Mouse (Mus musculus): ENCODE measurements around the gene Sema5a. TPM values are rescaled to one million over a fixed set of nuclear protein-coding genes. Genes with fewer than 3 reads are reported as not detected.
A peak's percentile ranks its signal among the peaks of the same experiment; 100 is the strongest.
"Not testable (repeated sequence)": the region's sequence is repeated elsewhere in the genome, so short reads cannot be mapped to it uniquely, and the experiment has no call there.

Gene Sema5a
- polyA plus RNA-seq, 1 experiment from 2014 or later = 6.5 TPM

GRCm38 (mm10) chr15:32232666-32233141, 11.9 kb upstream of the Sema5a start:
- ATAC-seq (replicated peaks; ENCODE audit: insufficient number of reproducible peaks, insufficient read depth, low FRiP score, low read depth) = peak; percentile 84
- not testable (repeated sequence) for H3K27me3 ChIP-seq

GRCm38 (mm10) chr15:32233451-32233850, 11.2 kb upstream of the Sema5a start:
- no peaks in the 10 kb centered on the region for H3K36me3 ChIP-seq
- H3K4me2 ChIP-seq = peak overlapping the region; percentile 40; the same call in 1 of the 2 replicates
- H3K27me3 ChIP-seq = no peaks in the 10 kb centered on the region
- H3K9ac ChIP-seq = no peak overlapping the region
- 70% methylated on average over 1 of the region's 1 CpGs for WGBS
- peaks cover 9% of the 10 kb centered on the region for H3K4me1 ChIP-seq (replicated peaks)
- no peaks in the 10 kb centered on the region for H3K9me3 ChIP-seq (replicated peaks)
- H3K27ac ChIP-seq = no peak overlapping the region
- H3K4me3 ChIP-seq = no peak overlapping the region
- no peak for ATAC-seq (replicated peaks; ENCODE audit: insufficient number of reproducible peaks, insufficient read depth, low FRiP score, low read depth)

More at GRCm38 (mm10) chr15:32232666-32233141, 11.9 kb upstream of the Sema5a start:
- H3K36me3 ChIP-seq; H3K27ac ChIP-seq; H3K9me3 ChIP-seq (replicated peaks); H3K4me1 ChIP-seq (replicated peaks); H3K9ac ChIP-seq; H3K4me3 ChIP-seq: not testable (repeated sequence)
- peak overlapping the region; percentile 40 for H3K4me2 ChIP-seq
- 13% methylated on average over 8 of the region's 8 CpGs for WGBS

DNA sequence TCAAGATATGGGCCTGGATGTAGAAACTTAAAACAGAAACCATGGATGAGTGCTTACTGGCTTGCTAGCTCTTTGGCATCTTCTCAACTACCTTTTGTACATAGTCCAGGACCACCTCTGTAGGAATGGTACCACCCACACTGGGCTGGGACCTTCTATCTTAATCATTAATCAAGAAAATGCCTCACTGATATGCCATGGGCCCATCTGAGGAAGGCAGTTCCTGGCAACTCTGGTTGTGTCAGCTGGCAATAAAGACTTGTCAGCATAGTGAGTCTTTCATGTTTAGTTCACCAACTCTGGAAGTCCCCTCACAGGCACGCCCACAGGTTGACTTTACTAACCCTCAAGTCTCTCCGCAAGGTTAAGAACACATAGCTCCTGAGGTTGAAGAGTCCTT, 5.5 kb upstream of the Sema5a start:
- no peaks in the 10 kb centered on the region for H3K27me3 ChIP-seq
- H3K9me3 ChIP-seq (replicated peaks) = no peaks in the 10 kb centered on the region
- 88% methylated on average over 2 of the region's 2 CpGs for WGBS
- H3K36me3 ChIP-seq = peaks cover 7% of the 10 kb centered on the region; the same call in 1 of the 2 replicates
- no peak overlapping the region for H3K4me2 ChIP-seq
- ATAC-seq (replicated peaks; ENCODE audit: insufficient number of reproducible peaks, insufficient read depth, low FRiP score, low read depth) = no peak
- H3K9ac ChIP-seq = no peak overlapping the region
- peaks cover 5% of the 10 kb centered on the region; the same call in 1 of the 2 replicates for H3K4me1 ChIP-seq (replicated peaks)
- no peak overlapping the region for H3K27ac ChIP-seq
- no peak overlapping the region for H3K4me3 ChIP-seq

GRCm38 (mm10) chr15:32240159-32240558, 4.5 kb upstream of the Sema5a start:
- ATAC-seq (replicated peaks; ENCODE audit: insufficient number of reproducible peaks, insufficient read depth, low FRiP score, low read depth) = no peak
- no peaks in the 10 kb centered on the region for H3K9me3 ChIP-seq (replicated peaks)
- no peak overlapping the region for H3K9ac ChIP-seq
- H3K4me3 ChIP-seq = no peak overlapping the region
- no peak overlapping the region for H3K4me2 ChIP-seq
- no peaks in the 10 kb centered on the region for H3K27me3 ChIP-seq
- H3K36me3 ChIP-seq = peaks cover 7% of the 10 kb centered on the region; the same call in 1 of the 2 replicates
- WGBS = 71% methylated on average over 3 of the region's 3 CpGs
- H3K4me1 ChIP-seq (replicated peaks) = peaks cover 8% of the 10 kb centered on the region; the same call in 1 of the 2 replicates
- no peak overlapping the region for H3K27ac ChIP-seq

DNA sequence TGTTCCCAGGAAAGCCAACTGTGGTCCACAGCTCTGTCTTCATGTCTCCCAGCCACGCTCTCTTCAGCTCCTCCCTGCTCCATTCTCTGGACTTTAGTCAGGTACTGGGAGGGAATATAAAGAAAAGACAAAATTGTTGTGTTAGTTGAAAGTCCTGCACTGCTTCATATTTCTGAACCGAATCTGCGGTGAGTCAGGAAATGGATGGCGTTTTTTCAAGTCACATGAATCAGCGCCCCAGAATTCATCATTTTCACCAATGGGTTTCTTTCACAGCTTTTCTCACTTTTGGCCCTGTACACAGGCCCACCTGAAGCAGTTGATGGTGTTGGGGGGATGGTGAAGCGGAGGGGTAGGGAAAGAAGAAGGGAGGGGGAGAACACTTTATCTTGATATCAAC, 2.9 kb upstream of the Sema5a start:
- H3K9ac ChIP-seq = no peak overlapping the region
- peaks cover 10% of the 10 kb centered on the region; the same call in 1 of the 2 replicates for H3K4me1 ChIP-seq (replicated peaks)
- no peak overlapping the region for H3K4me3 ChIP-seq
- peaks cover 7% of the 10 kb centered on the region; the same call in 1 of the 2 replicates for H3K36me3 ChIP-seq
- no peak overlapping the region for H3K27ac ChIP-seq
- 88% methylated on average over 6 of the region's 6 CpGs for WGBS
- H3K9me3 ChIP-seq (replicated peaks) = no peaks in the 10 kb centered on the region
- no peak overlapping the region for H3K4me2 ChIP-seq
- ATAC-seq (replicated peaks; ENCODE audit: insufficient number of reproducible peaks, insufficient read depth, low FRiP score, low read depth) = no peak
- H3K27me3 ChIP-seq = no peaks in the 10 kb centered on the region

DNA sequence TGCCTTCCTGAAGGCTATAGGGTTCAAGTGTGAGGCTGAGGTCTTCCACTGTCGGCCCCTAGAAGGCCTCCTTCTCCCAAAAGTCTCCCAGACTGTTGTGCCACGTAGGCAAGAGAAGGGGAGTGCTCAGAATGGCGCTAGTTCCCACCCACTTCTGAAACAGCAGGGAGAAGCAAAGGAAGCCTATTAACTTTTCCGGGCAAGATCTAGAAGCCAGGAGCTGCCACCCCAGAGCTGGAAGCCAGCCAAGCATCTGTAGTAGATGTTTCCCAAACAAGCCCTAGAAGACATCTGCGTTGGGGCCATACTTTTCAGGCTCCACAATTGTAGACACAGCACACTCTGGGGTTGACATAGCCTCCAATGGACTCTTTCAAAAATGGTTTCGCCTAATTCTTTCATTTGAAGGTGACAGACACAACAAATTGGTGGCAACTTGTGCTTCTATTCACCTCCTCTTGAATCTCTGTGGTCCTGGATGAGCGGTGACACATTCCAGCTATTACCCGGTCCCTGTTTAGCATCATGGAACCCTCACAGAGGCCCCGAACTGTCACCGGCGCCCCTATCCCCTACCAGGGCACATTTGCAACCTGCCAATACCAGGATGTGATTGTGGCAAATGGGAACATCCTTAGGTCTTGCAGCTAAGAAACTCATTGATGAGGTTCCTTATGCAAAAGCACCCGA, 1.4 kb upstream of the Sema5a start:
- Histone ChIP-seq H3K9me3 (replicated peaks) (no peaks in the 10 kb centered on the region), H3K4me3 (peak overlapping the region; percentile 57), H3K27ac (peak overlapping the region; percentile 69), H3K9ac (peak overlapping the region; percentile 57; the same call in 1 of the 2 replicates), H3K36me3 (peaks cover 7% of the 10 kb centered on the region; the same call in 1 of the 2 replicates), H3K27me3 (no peaks in the 10 kb centered on the region), H3K4me1 (replicated peaks) (peaks cover 18% of the 10 kb centered on the region), H3K4me2 (peak overlapping the region; percentile 87)
- WGBS = 43% methylated on average over 12 of the region's 12 CpGs
- no peak for ATAC-seq (replicated peaks; ENCODE audit: insufficient number of reproducible peaks, insufficient read depth, low FRiP score, low read depth)

DNA sequence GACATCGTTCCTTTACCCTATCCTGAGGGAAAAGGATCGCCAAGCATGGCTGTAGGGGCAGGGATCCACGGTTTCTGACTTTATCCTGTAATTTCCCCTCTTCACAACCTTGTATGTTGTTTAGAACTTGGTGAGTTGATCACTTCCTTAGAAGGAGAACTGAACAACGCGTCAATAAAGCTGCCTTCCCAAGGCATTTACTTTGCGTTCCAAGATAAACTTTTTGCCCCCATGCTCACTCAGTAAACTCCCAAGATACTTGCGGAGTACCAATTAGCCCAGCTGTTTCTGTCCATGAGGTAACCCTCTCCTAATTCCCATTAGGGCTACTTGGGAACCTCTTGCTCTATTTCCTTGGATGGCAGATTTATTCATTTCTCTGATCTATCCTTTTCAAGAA, 786 bp upstream of the Sema5a start:
- no peak for ATAC-seq (replicated peaks; ENCODE audit: insufficient number of reproducible peaks, insufficient read depth, low FRiP score, low read depth)

GRCm38 (mm10) chr15:32244956-32245836, 586 bp downstream of the Sema5a start:
- H3K36me3 ChIP-seq = peaks cover 7% of the 10 kb centered on the region; the same call in 1 of the 2 replicates
- peaks cover 18% of the 10 kb centered on the region for H3K4me1 ChIP-seq (replicated peaks)
- H3K4me2 ChIP-seq = peak overlapping the region; percentile 87
- H3K27me3 ChIP-seq = no peaks in the 10 kb centered on the region
- WGBS = under 1% methylated on average over 52 of the region's 52 CpGs
- H3K9ac ChIP-seq = peak overlapping the region; percentile 59
- no peaks in the 10 kb centered on the region for H3K9me3 ChIP-seq (replicated peaks)
- peak overlapping the region; percentile 26 for H3K27ac ChIP-seq
- H3K4me3 ChIP-seq = peak overlapping the region; percentile 57
- ATAC-seq (replicated peaks; ENCODE audit: insufficient number of reproducible peaks, insufficient read depth, low FRiP score, low read depth) = peak; percentile 50

More for the DNA sequence above, 786 bp upstream of the Sema5a start:
- Histone ChIP-seq H3K4me2 (peak overlapping the region; percentile 87), H3K9me3 (replicated peaks) (no peaks in the 10 kb centered on the region), H3K4me1 (replicated peaks) (peaks cover 18% of the 10 kb centered on the region), H3K9ac (peak overlapping the region; percentile 57), H3K4me3 (peak overlapping the region; percentile 57), H3K36me3 (peaks cover 7% of the 10 kb centered on the region; the same call in 1 of the 2 replicates), H3K27ac (peak overlapping the region; percentile 69), H3K27me3 (no peaks in the 10 kb centered on the region)
- 29% methylated on average over 7 of the region's 7 CpGs for WGBS

DNA sequence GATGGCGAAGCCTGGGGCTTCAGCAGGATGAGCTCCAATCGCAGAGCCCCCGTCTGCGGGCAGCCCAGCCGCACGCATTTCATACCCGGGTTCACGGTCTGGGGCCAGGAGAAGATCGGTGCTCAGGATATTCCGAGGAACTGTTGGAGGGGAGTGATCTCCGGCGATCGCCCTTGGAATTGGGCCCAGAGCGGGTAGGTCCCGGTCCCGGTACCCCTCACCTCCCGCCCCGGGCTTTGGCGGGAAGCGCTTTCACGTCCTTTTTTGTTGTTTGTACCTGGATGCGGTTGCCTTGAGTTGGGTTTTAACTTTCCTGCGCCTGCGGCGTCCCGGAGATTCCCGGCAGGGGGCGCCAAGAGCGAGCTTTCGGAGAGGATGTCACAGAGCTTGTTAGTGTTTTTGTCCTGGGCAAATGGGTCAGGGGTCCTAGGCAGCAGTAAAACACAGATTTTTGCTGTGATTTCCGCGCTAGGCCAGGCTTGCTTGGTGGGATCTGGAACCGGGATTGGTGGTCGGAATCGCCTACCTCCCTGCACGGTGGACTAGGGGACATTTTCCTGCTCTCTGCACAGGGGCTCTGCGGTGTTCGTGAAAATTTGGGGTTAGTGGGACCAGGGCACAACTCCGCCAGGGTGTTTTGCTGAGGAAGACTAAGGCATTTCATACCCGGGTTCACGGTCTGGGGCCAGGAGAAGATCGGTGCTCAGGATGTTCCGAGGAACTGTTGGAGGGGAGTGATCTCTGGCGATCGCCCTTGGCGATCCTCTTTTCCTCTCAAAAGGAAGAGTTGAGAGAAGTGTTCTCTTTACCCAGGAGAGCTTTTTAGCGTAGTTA, 1.4 kb downstream of the Sema5a start:
- peak overlapping the region; percentile 59 for H3K9ac ChIP-seq
- H3K4me1 ChIP-seq (replicated peaks) = peaks cover 18% of the 10 kb centered on the region
- 0 out of 2 replicates have a peak, but pooled peaks cover under 1% of the 10 kb centered on the region for H3K36me3 ChIP-seq
- under 1% methylated on average over 47 of the region's 47 CpGs for WGBS
- ATAC-seq (replicated peaks; ENCODE audit: insufficient number of reproducible peaks, insufficient read depth, low FRiP score, low read depth) = no peak
- H3K27me3 ChIP-seq = no peaks in the 10 kb centered on the region
- peak overlapping the region; percentile 26 for H3K27ac ChIP-seq
- no peaks in the 10 kb centered on the region for H3K9me3 ChIP-seq (replicated peaks)
- peak overlapping the region; percentile 57 for H3K4me3 ChIP-seq
- peak overlapping the region; percentile 87 for H3K4me2 ChIP-seq

DNA sequence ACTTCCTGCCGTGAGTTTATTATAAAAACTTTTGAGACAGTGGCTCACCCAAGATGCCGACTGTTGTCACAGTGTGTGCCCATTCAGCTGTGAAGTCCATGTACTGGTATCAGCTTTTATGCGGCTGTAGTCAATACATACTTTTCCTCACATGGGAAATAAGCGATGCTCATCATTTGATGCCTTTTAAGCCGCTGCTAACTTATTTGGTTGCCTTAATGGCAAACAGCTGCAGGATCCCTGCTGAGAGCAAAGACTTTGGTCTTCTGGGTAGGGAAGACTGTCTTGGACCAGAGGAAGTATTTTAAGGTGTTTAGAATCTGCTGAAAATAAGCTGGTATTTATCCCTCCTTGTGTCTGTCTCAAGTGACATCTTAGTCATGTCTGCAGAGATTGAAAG, 2.7 kb downstream of the Sema5a start:
- Histone ChIP-seq H3K4me1 (replicated peaks) (peaks cover 18% of the 10 kb centered on the region), H3K9me3 (replicated peaks) (no peaks in the 10 kb centered on the region), H3K9ac (no peak overlapping the region), H3K4me2 (peak overlapping the region; percentile 87; the same call in 1 of the 2 replicates), H3K4me3 (peak overlapping the region; percentile 57; the same call in 1 of the 2 replicates), H3K27ac (no peak overlapping the region), H3K36me3 (no peaks in the 10 kb centered on the region), H3K27me3 (no peaks in the 10 kb centered on the region)
- WGBS = 67% methylated on average over 5 of the region's 5 CpGs
- ATAC-seq (replicated peaks; ENCODE audit: insufficient number of reproducible peaks, insufficient read depth, low FRiP score, low read depth) = no peak

Measured in heart, embryonic 15.5 days (tissue).